Comparison of ENCODE assay signal across 9 mouse cellular contexts in genomic region chr3:31138454-31139424, GRCm38 (mm10). TPM values are rescaled to one million over a fixed set of nuclear protein-coding genes. Genes with fewer than 3 reads are reported as not detected.
A peak's percentile ranks its signal among the peaks of the same experiment; 100 is the strongest.
DNase-seq lines count a peak whose midpoint lies in the region; ATAC-seq and TF ChIP-seq lines count a peak whose summit lies in the region.
"Had no signal": no experiment of that assay in that cellular context is flagged by ENCODE, and none has a peak within 500 bp of the region (broad histone marks: within the 10 kb centered on the region; RNA-seq: fewer than 3 reads in every experiment).

No protein-coding gene starts in this region.

- H3K4me1 ChIP-seq in neural tube, embryonic 15.5 days: no peaks in the 10 kb centered on the region
- H3K4me1 ChIP-seq in forebrain, embryonic 14.5 days (ENCODE audit: control insufficient read depth, insufficient read depth, low read length): no peaks in the 10 kb centered on the region
- no peaks in the 10 kb centered on the region for H3K4me1 ChIP-seq in limb, embryonic 10.5 days
- H3K4me1 ChIP-seq in neural tube, embryonic 11.5 days (ENCODE audit: control insufficient read depth, insufficient read depth, low read length): no peaks in the 10 kb centered on the region
- H3K4me1 ChIP-seq in thymus, adult 2 months (replicated peaks; ENCODE audit: control insufficient read depth, insufficient read depth, low read length): no peaks in the 10 kb centered on the region

- H3K9me3 ChIP-seq in neural tube, embryonic 15.5 days (replicated peaks): no peaks in the 10 kb centered on the region
- no peaks in the 10 kb centered on the region for H3K9me3 ChIP-seq in forebrain, embryonic 14.5 days (replicated peaks; ENCODE audit: control insufficient read depth, low read length)
- no peaks in the 10 kb centered on the region for H3K9me3 ChIP-seq in limb, embryonic 10.5 days (replicated peaks)
- H3K9me3 ChIP-seq in neural tube, embryonic 11.5 days (ENCODE audit: control insufficient read depth, low read length): no peaks in the 10 kb centered on the region

- H3K9ac ChIP-seq in neural tube, embryonic 15.5 days (replicated peaks): no peak overlapping the region
- H3K9ac ChIP-seq in forebrain, embryonic 14.5 days (ENCODE audit: low read length): no peak overlapping the region
- H3K9ac ChIP-seq in neural tube, embryonic 11.5 days (ENCODE audit: low read length): no peak overlapping the region

- H3K4me3 ChIP-seq in neural tube, embryonic 15.5 days (replicated peaks): no peak overlapping the region
- H3K4me3 ChIP-seq in forebrain, embryonic 14.5 days (ENCODE audit: low read depth, low read length): no peak overlapping the region
- H3K4me3 ChIP-seq in limb, embryonic 10.5 days: no peak overlapping the region
- H3K4me3 ChIP-seq in neural tube, embryonic 11.5 days (ENCODE audit: low read depth, low read length): no peak overlapping the region
- H3K4me3 ChIP-seq in thymus, adult 2 months (ENCODE audit: control insufficient read depth, insufficient read depth, low read length): no peak overlapping the region
- H3K4me3 ChIP-seq: erythroblast, embryonic 14.5 days had no signal

- no peak; the same call in 1 of the 2 replicates for TF ChIP-seq CTCF in thymus, adult 2 months (IDR thresholded peaks at IDR 0.05; ENCODE audit: borderline replicate concordance, control insufficient read depth, extremely low read depth, insufficient read depth, low read length, poor library complexity)

- no peaks in the 10 kb centered on the region for H3K27me3 ChIP-seq in neural tube, embryonic 15.5 days (replicated peaks)
- H3K27me3 ChIP-seq in forebrain, embryonic 14.5 days (replicated peaks; ENCODE audit: control insufficient read depth, insufficient read depth, low read length): no peaks in the 10 kb centered on the region
- H3K27me3 ChIP-seq in limb, embryonic 10.5 days (ENCODE audit: low read depth, poor library complexity, severe bottlenecking): no peaks in the 10 kb centered on the region
- no peaks in the 10 kb centered on the region for H3K27me3 ChIP-seq in neural tube, embryonic 11.5 days (ENCODE audit: control insufficient read depth, insufficient read depth, low read length)
- H3K27me3 ChIP-seq in thymus, adult 2 months (ENCODE audit: control insufficient read depth, insufficient read depth, low read length): no peaks in the 10 kb centered on the region

- 56% methylated on average over 13 of the region's 13 CpGs for WGBS in neural tube, embryonic 15.5 days
- 56% methylated on average over 13 of the region's 13 CpGs for WGBS in forebrain, embryonic 14.5 days
- 58% methylated on average over 13 of the region's 13 CpGs for WGBS in limb, embryonic 10.5 days
- WGBS in neural tube, embryonic 11.5 days: 57% methylated on average over 13 of the region's 13 CpGs
- WGBS in thymus, adult 2 months: 59% methylated on average over 13 of the region's 13 CpGs

- no peaks in the 10 kb centered on the region for H3K36me3 ChIP-seq in neural tube, embryonic 15.5 days
- no peaks in the 10 kb centered on the region for H3K36me3 ChIP-seq in forebrain, embryonic 14.5 days (ENCODE audit: control insufficient read depth, insufficient read depth, low read length)
- no peaks in the 10 kb centered on the region for H3K36me3 ChIP-seq in limb, embryonic 10.5 days
- no peaks in the 10 kb centered on the region for H3K36me3 ChIP-seq in neural tube, embryonic 11.5 days (ENCODE audit: control insufficient read depth, insufficient read depth, low read length)
- no peaks in the 10 kb centered on the region for H3K36me3 ChIP-seq in thymus, adult 2 months (ENCODE audit: control insufficient read depth, insufficient read depth, low read length)

- H3K4me2 ChIP-seq in neural tube, embryonic 15.5 days: no peak overlapping the region
- H3K4me2 ChIP-seq in forebrain, embryonic 14.5 days (ENCODE audit: low read length): no peak overlapping the region
- no peak overlapping the region for H3K4me2 ChIP-seq in neural tube, embryonic 11.5 days (ENCODE audit: low read depth)

- H3K27ac ChIP-seq in neural tube, embryonic 15.5 days (replicated peaks): no peak overlapping the region
- H3K27ac ChIP-seq in forebrain, embryonic 14.5 days (ENCODE audit: low read depth, low read length): no peak overlapping the region
- no peak overlapping the region for H3K27ac ChIP-seq in limb, embryonic 10.5 days
- no peak overlapping the region for H3K27ac ChIP-seq in neural tube, embryonic 11.5 days (ENCODE audit: low read depth, low read length)
- H3K27ac ChIP-seq in thymus, adult 2 months (ENCODE audit: control insufficient read depth, insufficient read depth, low read length): no peak overlapping the region

- no peak for ATAC-seq in neural tube, embryonic 15.5 days (ENCODE audit: low FRiP score)
- peak; percentile 52 for ATAC-seq in forebrain, embryonic 14.5 days
- no peak; the same call in 1 of the 2 replicates for ATAC-seq in neural tube, embryonic 11.5 days (ENCODE audit: insufficient read depth, low FRiP score, low TSS enrichment)

- DNase-seq in neural tube, embryonic 10.5 days (ENCODE audit: extremely low spot score, low spot score): peak; percentile 78
- peak; percentile 84 for DNase-seq in c-Kit-positive CD71-negative TER-119-negative erythroid progenitor cells, embryonic 14.5 days (ENCODE audit: low read depth)
- peak; percentile 91 for DNase-seq in forebrain, embryonic 14.5 days (ENCODE audit: low spot score)
- DNase-seq in hindlimb bud, embryonic 11.5 days (ENCODE audit: extremely low spot score, low read depth, low spot score): peak; percentile 68
- peak; percentile 75 for DNase-seq in limb, embryonic 10.5 days (ENCODE audit: low spot score)
- DNase-seq in neural tube, embryonic 11.5 days (ENCODE audit: low spot score): peak; percentile 65
- DNase-seq in thymus, adult 2 months: peak; percentile 75

- no peak for TF ChIP-seq POLR2A in thymus, adult 2 months (IDR thresholded peaks at IDR 0.05; ENCODE audit: control insufficient read depth, extremely low read depth, insufficient read depth, low read length, poor library complexity)

RNA-seq across cellular contexts. Expression of gene Cldn11, which starts 11.0 kb away (rescaled TPM):
- 29.8 and 30.3 TPM in 2 replicates for polyA plus RNA-seq in neural tube, embryonic 15.5 days (2015; fragmentation: Nextera tagmentation; extraction: Ambion mirVana)
- 55.3 and 60.4 TPM in 2 replicates for polyA plus RNA-seq in forebrain, embryonic 14.5 days (2014; fragmentation: Nextera tagmentation; extraction: Ambion mirVana)
- polyA plus RNA-seq in limb, embryonic 10.5 days (2016; fragmentation: Nextera tagmentation; extraction: Ambion mirVana): 3.8 and 4.6 TPM in 2 replicates
- 19.0 and 20.9 TPM in 2 replicates for polyA plus RNA-seq in neural tube, embryonic 11.5 days (2014; fragmentation: Nextera tagmentation; extraction: Ambion mirVana)
- 1.5 TPM in 2 replicates for polyA plus RNA-seq in thymus, adult 2 months (2012; rRNA removed)
- polyA plus RNA-seq: erythroblast, embryonic 14.5 days had no signal

RNA-seq across cellular contexts. Expression of gene Skil, which starts 43.9 kb away (rescaled TPM):
- 21.3 and 23.2 TPM in 2 replicates for polyA plus RNA-seq in neural tube, embryonic 15.5 days (2015; fragmentation: Nextera tagmentation; extraction: Ambion mirVana)
- polyA plus RNA-seq in forebrain, embryonic 14.5 days (2014; fragmentation: Nextera tagmentation; extraction: Ambion mirVana): 24.2 and 36.0 TPM in 2 replicates
- 22.3 and 28.9 TPM in 2 replicates for polyA plus RNA-seq in limb, embryonic 10.5 days (2016; fragmentation: Nextera tagmentation; extraction: Ambion mirVana)
- polyA plus RNA-seq in neural tube, embryonic 11.5 days (2014; fragmentation: Nextera tagmentation; extraction: Ambion mirVana): 57.4 and 60.1 TPM in 2 replicates
- 12.4 and 13.1 TPM in 2 replicates for polyA plus RNA-seq in thymus, adult 2 months (2012; rRNA removed)
